Mouse (Mus musculus) layer of hippocampus, postnatal 25 days (tissue): Measurements from ENCODE around the gene Ptgis. TPM values are rescaled to one million over a fixed set of nuclear protein-coding genes. Genes with fewer than 3 reads are reported as not detected.

Experiments used
- DNase-seq, 2 experiments: peaks; one replicate each; pipeline ENCODE4 v3.0.0; 2022; ENCODE audit warnings: mixed read lengths in 2 of 2, low spot score in 1 of 2; ENCODE audit errors: extremely low spot score in 1 of 2
- total RNA-seq, 2 experiments: library from RNA; stranded (reverse); gene quantifications; 2 replicates each; pipeline ENCODE4 v1.2.3; 2021

Gene Ptgis
- total RNA-seq, 2 experiments from 2014 or later = 1.1 TPM

GRCm38 (mm10) chr2:167163134-167163533, 77.3 kb downstream of the Ptgis start:
- DNase-seq = no peak

- peak in 1 of 2 experiments; percentile 46 for DNase-seq
These were observed 77.8 kb downstream of the Ptgis start for GRCm38 (mm10) chr2:167162516-167163021.

- DNase-seq = no peak
These were observed 80.7 kb downstream of the Ptgis start for GRCm38 (mm10) chr2:167159721-167160120.

- DNase-seq = no peak
These were observed 81.6 kb downstream of the Ptgis start for GRCm38 (mm10) chr2:167158780-167159179.

- no peak for DNase-seq
These were observed 84.2 kb downstream of the Ptgis start for GRCm38 (mm10) chr2:167156118-167156715.

- DNase-seq = no peak
These were observed 84.8 kb downstream of the Ptgis start for GRCm38 (mm10) chr2:167155541-167155973.

- no peak for DNase-seq
These were observed 89.5 kb downstream of the Ptgis start for GRCm38 (mm10) chr2:167150880-167151279.

- DNase-seq = no peak
These were observed 90.3 kb downstream of the Ptgis start for GRCm38 (mm10) chr2:167150135-167150534.

- DNase-seq = no peak
These were observed 91.4 kb downstream of the Ptgis start for GRCm38 (mm10) chr2:167149035-167149434.

GRCm38 (mm10) chr2:167147708-167148107, 92.7 kb downstream of the Ptgis start:
- no peak for DNase-seq

- DNase-seq = no peak
These were observed 94.5 kb downstream of the Ptgis start for GRCm38 (mm10) chr2:167145904-167146303.

GRCm38 (mm10) chr2:167144439-167145307, 95.7 kb downstream of the Ptgis start:
- no peak for DNase-seq

GRCm38 (mm10) chr2:167143914-167144313, 96.5 kb downstream of the Ptgis start:
- no peak for DNase-seq

- no peak for DNase-seq
These were observed 98.1 kb downstream of the Ptgis start for GRCm38 (mm10) chr2:167142282-167142681.

- DNase-seq = no peak
These were observed 98.6 kb downstream of the Ptgis start for GRCm38 (mm10) chr2:167141810-167142209.

Other genes starting within 250 kb of the Ptgis start
- 10 to 100 TPM; 57.8 to 65.3 TPM for gene Stau1, start 244.3 kb downstream of the Ptgis start, total RNA-seq
- 10 to 100 TPM; 26.8 to 32.6 TPM for gene Ddx27, start 225.4 kb downstream of the Ptgis start, total RNA-seq
- gene Znfx1, start 177.6 kb downstream of the Ptgis start, total RNA-seq = 10 to 100 TPM; 36.7 to 39.0 TPM
- gene Kcnb1, start 50.4 kb downstream of the Ptgis start, total RNA-seq = 100 to 1,000 TPM in 1 of 2 experiments, 10 to 100 TPM in 1; 86.5 to 103 TPM
- 10 to 100 TPM; 45.5 to 53.0 TPM for gene B4galt5, start 108.6 kb upstream of the Ptgis start, total RNA-seq
- gene Slc9a8, start 181.1 kb upstream of the Ptgis start, total RNA-seq = 10 to 100 TPM; 25.9 to 35.7 TPM